ENCODE assay signal across 12 mouse cellular contexts in the genomic region with DNA sequence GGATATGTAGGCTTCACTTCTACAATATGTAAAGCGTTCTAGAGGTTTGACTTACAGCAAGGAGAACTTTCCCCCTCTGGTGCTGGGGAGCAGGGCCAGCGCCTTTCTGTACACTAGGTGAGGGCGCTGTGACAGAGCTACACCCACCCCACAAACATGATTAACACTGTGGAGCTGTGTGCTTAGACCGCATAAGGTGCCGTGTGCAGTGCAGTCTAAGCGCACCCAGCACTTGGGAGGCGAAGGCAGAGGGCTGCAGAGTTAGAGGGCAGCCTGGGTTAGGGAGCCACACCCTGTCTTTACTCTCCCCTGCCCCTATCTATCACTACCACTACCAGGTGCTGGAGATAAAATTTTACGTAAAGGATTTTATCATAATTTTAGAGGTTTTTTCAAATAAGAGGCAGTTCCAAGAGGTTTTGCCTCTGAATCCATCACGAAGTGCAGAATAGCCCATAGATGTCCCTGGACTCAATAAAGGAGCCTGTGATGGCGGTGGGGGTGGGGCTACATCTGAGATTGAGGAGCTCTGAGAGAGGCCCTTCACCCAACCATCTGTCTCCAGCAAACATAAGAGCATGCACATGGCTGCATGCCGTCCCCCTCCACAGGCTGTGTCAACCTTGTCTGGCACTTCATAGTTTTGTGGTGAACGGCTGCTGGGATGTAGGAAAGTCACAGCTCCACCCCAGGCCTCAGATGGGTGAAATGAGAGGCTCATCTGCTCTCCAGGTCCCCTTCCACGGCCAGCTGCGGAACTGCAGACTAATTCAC.
DNase-seq lines count a peak whose midpoint lies in the region; ATAC-seq and TF ChIP-seq lines count a peak whose summit lies in the region.
"Had no signal": no experiment of that assay in that cellular context is flagged by ENCODE, and none has a peak within 500 bp of the region (broad histone marks: within the 10 kb centered on the region; RNA-seq: fewer than 3 reads in every experiment).

No protein-coding gene starts in this region.

- intact Hi-C loops in heart, postnatal 25 days (cut with DNase I), result no loop called here

- H3K27ac ChIP-seq in heart, postnatal 0 days (ENCODE audit: low read depth), result no peak overlapping the region
- H3K27ac ChIP-seq in midbrain, embryonic 12.5 days (replicated peaks), result no peak overlapping the region
- H3K27ac ChIP-seq in midbrain, embryonic 11.5 days (ENCODE audit: low read depth, low read length), result no peak overlapping the region
- no peak overlapping the region for H3K27ac ChIP-seq in forebrain, postnatal 0 days (ENCODE audit: low read depth, low read length)
- no peak overlapping the region for H3K27ac ChIP-seq in stomach, embryonic 14.5 days (ENCODE audit: low read length)
- H3K27ac ChIP-seq: gastrocnemius, adult 2 months; liver, embryonic 13.5 days had no signal

- TF ChIP-seq CTCF in heart, postnatal 0 days (IDR thresholded peaks at IDR 0.05; ENCODE audit: low read depth), result no peak
- TF ChIP-seq CTCF in forebrain, postnatal 0 days (IDR thresholded peaks at IDR 0.05; ENCODE audit: low read depth), result no peak

- WGBS in heart, postnatal 0 days, result 68% methylated on average over 14 of the region's 14 CpGs
- 80% methylated on average over 14 of the region's 14 CpGs for WGBS in midbrain, embryonic 12.5 days
- 86% methylated on average over 14 of the region's 14 CpGs for WGBS in midbrain, embryonic 11.5 days
- WGBS in forebrain, postnatal 0 days, result 72% methylated on average over 14 of the region's 14 CpGs
- WGBS in stomach, embryonic 14.5 days, result 64% methylated on average over 14 of the region's 14 CpGs

- H3K4me3 ChIP-seq in heart, postnatal 0 days (ENCODE audit: low read depth, low read length), result no peak overlapping the region
- no peak overlapping the region for H3K4me3 ChIP-seq in midbrain, embryonic 12.5 days
- no peak overlapping the region for H3K4me3 ChIP-seq in midbrain, embryonic 11.5 days (ENCODE audit: low read depth, low read length)
- H3K4me3 ChIP-seq in forebrain, postnatal 0 days (ENCODE audit: low read depth, low read length), result no peak overlapping the region
- no peak overlapping the region for H3K4me3 ChIP-seq in stomach, embryonic 14.5 days (ENCODE audit: low read depth, low read length)
- H3K4me3 ChIP-seq: gastrocnemius, adult 2 months; liver, embryonic 13.5 days had no signal

- H3K9ac ChIP-seq in heart, postnatal 0 days (replicated peaks; ENCODE audit: low read depth, low read length), result no peak overlapping the region
- no peak overlapping the region for H3K9ac ChIP-seq in midbrain, embryonic 12.5 days (replicated peaks)
- H3K9ac ChIP-seq in midbrain, embryonic 11.5 days (ENCODE audit: low read length), result no peak overlapping the region
- no peak overlapping the region for H3K9ac ChIP-seq in forebrain, postnatal 0 days
- no peak overlapping the region for H3K9ac ChIP-seq in stomach, embryonic 14.5 days (replicated peaks; ENCODE audit: low read depth, low read length)
- H3K9ac ChIP-seq: liver, embryonic 13.5 days had no signal

- no peak overlapping the region for H3K4me2 ChIP-seq in heart, postnatal 0 days (ENCODE audit: low read depth, low read length)
- H3K4me2 ChIP-seq in midbrain, embryonic 12.5 days (replicated peaks), result no peak overlapping the region
- no peak overlapping the region for H3K4me2 ChIP-seq in midbrain, embryonic 11.5 days
- no peak overlapping the region for H3K4me2 ChIP-seq in forebrain, postnatal 0 days (ENCODE audit: low read depth)
- H3K4me2 ChIP-seq in stomach, embryonic 14.5 days (replicated peaks; ENCODE audit: low read depth, low read length), result no peak overlapping the region
- H3K4me2 ChIP-seq: liver, embryonic 13.5 days had no signal

- H3K9me3 ChIP-seq in heart, postnatal 0 days (replicated peaks; ENCODE audit: control insufficient read depth, low read length), result no peaks in the 10 kb centered on the region
- no peaks in the 10 kb centered on the region for H3K9me3 ChIP-seq in midbrain, embryonic 12.5 days
- H3K9me3 ChIP-seq in midbrain, embryonic 11.5 days (ENCODE audit: control insufficient read depth, low read length), result no peaks in the 10 kb centered on the region
- H3K9me3 ChIP-seq in forebrain, postnatal 0 days (ENCODE audit: low read length), result no peaks in the 10 kb centered on the region
- H3K9me3 ChIP-seq in stomach, embryonic 14.5 days (ENCODE audit: control insufficient read depth, low read depth, low read length), result no peaks in the 10 kb centered on the region
- H3K9me3 ChIP-seq: liver, embryonic 13.5 days had no signal

- TF ChIP-seq EP300 in heart, postnatal 0 days (IDR thresholded peaks at IDR 0.05; ENCODE audit: low read depth), result no peak

- ATAC-seq in heart, postnatal 0 days (ENCODE audit: insufficient read depth, low read depth), result 0 out of 2 replicates have a peak, but pooled peaks have one; percentile 22
- ATAC-seq in midbrain, embryonic 12.5 days (ENCODE audit: low FRiP score, low read depth), result peak; percentile 45; the same call in 1 of the 2 replicates
- ATAC-seq in midbrain, embryonic 11.5 days (ENCODE audit: low FRiP score), result no peak
- ATAC-seq in forebrain, postnatal 0 days, result peak; percentile 76
- peak; percentile 43 for ATAC-seq in stomach, embryonic 14.5 days (ENCODE audit: insufficient number of reproducible peaks, insufficient read depth, low FRiP score, low read depth)
- no peak for ATAC-seq in erythroblast, adult 5-6 weeks (replicated peaks; ENCODE audit: low FRiP score, poor library complexity, severe bottlenecking)

- no peaks in the 10 kb centered on the region for H3K4me1 ChIP-seq in heart, postnatal 0 days (ENCODE audit: control insufficient read depth, insufficient read depth)
- peaks cover 3% of the 10 kb centered on the region; the same call in 1 of the 2 replicates for H3K4me1 ChIP-seq in midbrain, embryonic 12.5 days
- no peaks in the 10 kb centered on the region for H3K4me1 ChIP-seq in midbrain, embryonic 11.5 days (ENCODE audit: control insufficient read depth, insufficient read depth, low read length)
- no peaks in the 10 kb centered on the region for H3K4me1 ChIP-seq in forebrain, postnatal 0 days (ENCODE audit: insufficient read depth)
- peaks cover 7% of the 10 kb centered on the region; the same call in 1 of the 2 replicates for H3K4me1 ChIP-seq in stomach, embryonic 14.5 days (ENCODE audit: control insufficient read depth, insufficient read depth, low read length)
- H3K4me1 ChIP-seq: liver, embryonic 13.5 days had no signal

- H3K27me3 ChIP-seq in heart, postnatal 0 days (ENCODE audit: control insufficient read depth, insufficient read depth, low read length), result no peaks in the 10 kb centered on the region
- no peaks in the 10 kb centered on the region for H3K27me3 ChIP-seq in midbrain, embryonic 12.5 days
- no peaks in the 10 kb centered on the region for H3K27me3 ChIP-seq in midbrain, embryonic 11.5 days (ENCODE audit: control insufficient read depth, insufficient read depth, low read length)
- no peaks in the 10 kb centered on the region for H3K27me3 ChIP-seq in forebrain, postnatal 0 days (ENCODE audit: insufficient read depth, low read length)
- H3K27me3 ChIP-seq in stomach, embryonic 14.5 days (ENCODE audit: control insufficient read depth, insufficient read depth, low read length), result no peaks in the 10 kb centered on the region
- H3K27me3 ChIP-seq: liver, embryonic 13.5 days had no signal

- H3K36me3 ChIP-seq in heart, postnatal 0 days (replicated peaks; ENCODE audit: control insufficient read depth, insufficient read depth, low read length), result peaks cover 54% of the 10 kb centered on the region
- peaks cover 37% of the 10 kb centered on the region for H3K36me3 ChIP-seq in midbrain, embryonic 12.5 days
- peaks cover 14% of the 10 kb centered on the region for H3K36me3 ChIP-seq in midbrain, embryonic 11.5 days (ENCODE audit: control insufficient read depth, insufficient read depth, low read length)
- H3K36me3 ChIP-seq in forebrain, postnatal 0 days (ENCODE audit: insufficient read depth), result no peaks in the 10 kb centered on the region; the same call in 1 of the 2 replicates
- H3K36me3 ChIP-seq in stomach, embryonic 14.5 days (ENCODE audit: control insufficient read depth, insufficient read depth, low read length), result peaks cover 28% of the 10 kb centered on the region; the same call in 1 of the 2 replicates
- H3K36me3 ChIP-seq: liver, embryonic 13.5 days had no signal

- DNase-seq in heart, postnatal 0 days (ENCODE audit: low spot score), result no peak
- DNase-seq in heart, postnatal 25 days (ENCODE audit: low spot score), result no peak
- no peak for DNase-seq in midbrain, embryonic 11.5 days (ENCODE audit: low spot score, missing footprints)
- DNase-seq in forebrain, postnatal 0 days, result no peak
- no peak for DNase-seq in adrenal gland, adult 2 months
- DNase-seq: gastrocnemius, adult 2 months; kidney, adult 9 months; liver, embryonic 13.5 days; thymus, postnatal 25 days had no signal

Comparison
In these comparisons a context has a peak if more than half of its experiments do, and no peak if none do; other contexts are left out.
1. ATAC-seq: peak in heart, postnatal 0 days (single experiment), midbrain, embryonic 12.5 days (single experiment), forebrain, postnatal 0 days (single experiment) and stomach, embryonic 14.5 days (single experiment); none in midbrain, embryonic 11.5 days (single experiment) and erythroblast, adult 5-6 weeks (single experiment).